Mouse (Mus musculus) kidney, postnatal 0 days (tissue): ENCODE data around the gene Spag9. TPM values are rescaled to one million over a fixed set of nuclear protein-coding genes. Genes with fewer than 3 reads are reported as not detected.

Experiments
- ATAC-seq: fragments of 200-750 bp; cut with Nextera tagmentation; replicated peaks from 2 replicates; pipeline ENCODE4 v1.8.0; 2017; ENCODE audit warnings: low read depth, moderate number of reproducible peaks, moderate TSS enrichment, moderate library complexity; ENCODE audit not compliant: low FRiP score
- DNase-seq: peaks from one replicate; pipeline ENCODE4 v3.0.0-alpha.2; 2016; ENCODE audit warnings: low spot score
- H3K27ac ChIP-seq: fragments of 300-500 bp; sonication (generic); 2 replicates; pipeline ENCODE4 v1.5.1; 2014; ENCODE audit warnings: mild to moderate bottlenecking
- H3K27me3 ChIP-seq: fragments of 300-500 bp; sonication (generic); 2 replicates; pipeline ENCODE4 v1.6.1; 2014; ENCODE audit warnings: low read length, mixed read lengths; ENCODE audit not compliant: insufficient read depth
- H3K36me3 ChIP-seq: fragments of 300-500 bp; sonication (generic); 2 replicates; pipeline ENCODE4 v1.6.1; 2014; ENCODE audit warnings: low read length, mixed read lengths; ENCODE audit not compliant: insufficient read depth
- H3K4me1 ChIP-seq: fragments of 300-500 bp; sonication (generic); replicated peaks from 2 replicates; pipeline ENCODE4 v1.6.1; 2014; ENCODE audit warnings: antibody characterized with exemption, low read length, mixed read lengths; ENCODE audit not compliant: insufficient read depth
- H3K4me2 ChIP-seq: fragments of 300-500 bp; sonication (generic); 2 replicates; pipeline ENCODE4 v1.6.1; 2014; ENCODE audit warnings: mild to moderate bottlenecking, low read length, moderate library complexity, mixed read lengths
- H3K4me3 ChIP-seq: fragments of 300-500 bp; sonication (generic); replicated peaks from 2 replicates; pipeline ENCODE4 v1.5.1; 2014; ENCODE audit warnings: low read depth, low read length
- H3K9ac ChIP-seq: fragments of 300-500 bp; sonication (generic); 2 replicates; pipeline ENCODE4 v1.6.1; 2014; ENCODE audit warnings: low read depth, low read length
- H3K9me3 ChIP-seq: fragments of 300-500 bp; sonication (generic); replicated peaks from 2 replicates; pipeline ENCODE4 v1.6.1; 2016; ENCODE audit warnings: low read length, inconsistent platforms, mixed read lengths
- CTCF ChIP-seq: IDR thresholded peaks from 2 replicates; pipeline ENCODE4 v1.5.1; 2016; ENCODE audit warnings: antibody characterized with exemption, low read depth, mild to moderate bottlenecking, moderate library complexity
- WGBS: fragments of 180-500 bp; shearing (Covaris S2); extraction: QIAGEN DNeasy Blood & Tissue Kit; methylation state at CpG from one replicate; pipeline ENCODE4 v1.1.7; 2014; 5-methylcytosine and 5-hydroxymethylcytosine counted together
- polyA plus RNA-seq: library from polyadenylated mRNA; unstranded; fragments of >200 nt; fragmentation: Nextera tagmentation; extraction: Ambion mirVana; gene quantifications from 2 replicates; pipeline ENCODE4 v1.2.1, GENCODE M21; 2015

Spag9 gene
- polyA plus RNA-seq, 1 experiment from 2014 or later, result 59.8 TPM

DNA sequence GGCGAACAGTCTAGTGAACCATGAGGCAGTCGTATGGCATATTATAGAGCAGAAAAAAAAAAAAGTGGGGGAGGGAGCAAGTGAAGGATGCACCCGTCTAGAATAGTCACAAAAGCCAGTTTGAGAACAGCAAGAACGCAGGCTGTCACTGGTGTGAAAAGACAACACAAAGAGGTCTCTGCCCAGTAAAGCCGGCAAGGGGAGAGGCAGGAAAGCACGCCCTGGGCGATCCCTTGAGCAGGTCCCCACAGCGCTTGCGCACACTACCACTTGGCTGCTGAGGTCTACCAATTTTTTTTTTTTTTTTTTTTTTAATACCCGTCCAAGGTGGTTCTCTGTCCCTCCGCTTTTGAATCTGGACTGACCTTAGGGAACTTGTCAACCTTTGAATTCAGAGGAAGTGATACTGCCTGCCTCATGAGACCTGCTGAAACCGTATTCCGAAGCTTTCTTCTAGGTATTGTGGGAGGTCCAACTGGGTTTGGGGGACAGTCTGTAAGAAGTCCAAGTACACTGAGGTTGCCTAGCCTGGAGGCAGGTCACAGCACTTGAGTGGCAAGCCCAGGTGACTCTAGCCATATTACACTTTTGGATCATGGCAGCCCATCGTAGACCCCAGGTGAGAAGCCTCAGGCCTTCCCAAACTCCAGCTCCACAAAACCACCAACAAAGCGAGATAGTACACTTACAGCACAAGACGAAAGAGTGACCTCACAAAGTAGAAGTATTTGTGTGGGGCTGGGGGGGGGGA, 153.8 kb downstream of the Spag9 start:
- H3K4me1 ChIP-seq, result no peaks in the 10 kb centered on the region
- no peak for TF ChIP-seq CTCF
- ATAC-seq (no peak), DNase-seq (no peak)
- WGBS, result 32% methylated on average over 16 of the region's 16 CpGs
- no peaks in the 10 kb centered on the region for H3K27me3 ChIP-seq
- no peaks in the 10 kb centered on the region for H3K36me3 ChIP-seq
- H3K9me3 ChIP-seq, result no peaks in the 10 kb centered on the region
- peak overlapping the region; percentile 40; the same call in 1 of the 2 replicates for H3K4me3 ChIP-seq
- H3K4me2 ChIP-seq, result peak overlapping the region; percentile 72
- peak overlapping the region; percentile 53; the same call in 1 of the 2 replicates for H3K9ac ChIP-seq
- no peak overlapping the region for H3K27ac ChIP-seq

DNA sequence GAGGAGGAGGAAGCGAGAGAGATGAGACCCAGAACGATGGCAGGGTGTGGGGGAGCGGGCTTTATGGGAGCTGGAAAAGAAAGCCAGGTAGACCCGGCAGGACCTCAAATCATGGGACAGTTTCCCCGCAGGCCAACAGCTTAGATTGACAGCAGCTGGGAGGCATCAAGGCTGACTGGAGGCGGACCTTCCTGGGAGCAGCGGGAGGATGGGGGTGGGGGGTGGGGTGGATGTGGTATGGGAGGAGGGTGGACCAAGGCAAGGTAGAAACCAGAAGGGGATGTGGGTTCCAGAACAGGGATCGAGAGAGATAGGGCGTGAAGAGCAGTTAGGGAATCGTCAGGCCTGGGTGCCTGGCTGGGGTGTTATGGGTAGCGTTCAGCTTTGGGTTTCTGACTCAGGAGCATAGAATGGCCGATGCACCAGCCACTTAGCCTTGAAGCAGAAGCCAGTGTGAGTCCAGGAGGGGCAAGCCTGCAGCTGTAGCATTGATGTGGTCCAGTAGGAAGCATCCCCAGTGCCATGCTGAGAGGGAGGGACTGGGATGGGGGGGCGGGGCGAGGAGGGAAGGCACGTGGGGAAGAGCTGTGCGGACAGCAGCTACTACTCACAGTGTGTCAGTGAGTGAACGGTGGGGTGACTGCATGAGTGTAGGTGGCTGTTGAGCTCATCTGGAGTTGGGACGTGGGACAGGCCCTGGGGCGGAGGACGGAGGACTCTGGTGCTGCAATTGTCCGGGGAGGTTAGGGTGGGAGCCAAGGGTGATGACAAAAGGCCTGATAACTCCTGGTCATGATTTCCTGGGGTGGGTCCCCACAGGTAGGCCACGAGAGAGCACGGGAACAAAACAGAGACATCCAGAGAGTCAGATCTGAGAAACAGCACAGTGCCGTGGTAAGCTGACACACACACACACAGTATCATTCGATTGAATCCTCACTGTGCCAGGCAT, 154.9 kb downstream of the Spag9 start:
- Histone ChIP-seq H3K9me3 (no peaks in the 10 kb centered on the region), H3K36me3 (no peaks in the 10 kb centered on the region), H3K4me2 (no peak overlapping the region), H3K27ac (no peak overlapping the region), H3K4me1 (no peaks in the 10 kb centered on the region), H3K9ac (no peak overlapping the region), H3K4me3 (no peak overlapping the region), H3K27me3 (no peaks in the 10 kb centered on the region)
- 40% methylated on average over 25 of the region's 25 CpGs for WGBS
- ATAC-seq (peak; percentile 26), DNase-seq (no peak)
- no peak for TF ChIP-seq CTCF

DNA sequence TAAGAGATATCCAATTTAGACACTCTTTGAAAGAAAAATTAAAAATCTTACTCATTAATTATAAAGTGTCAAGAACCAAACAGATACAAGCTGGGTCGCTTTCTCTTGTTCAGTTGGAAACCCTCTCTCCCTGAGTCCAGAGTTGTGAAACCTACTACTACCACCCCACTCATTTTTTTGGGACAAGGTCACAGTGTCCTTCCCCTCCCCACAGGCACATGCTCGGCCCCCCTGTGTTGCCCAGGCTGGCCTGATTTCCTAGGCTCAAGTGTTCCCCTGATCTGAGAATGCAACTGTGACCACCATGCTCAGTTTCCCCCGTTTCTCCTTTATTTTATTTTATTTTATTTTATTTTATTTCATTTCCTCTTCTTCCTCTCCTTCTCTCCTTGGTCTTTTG, 158.3 kb downstream of the Spag9 start:
- no peak overlapping the region for H3K4me3 ChIP-seq
- 91% methylated on average over 3 of the region's 3 CpGs for WGBS
- no peaks in the 10 kb centered on the region for H3K36me3 ChIP-seq
- no peak overlapping the region for H3K4me2 ChIP-seq
- ATAC-seq, result no peak
- H3K9me3 ChIP-seq, result no peaks in the 10 kb centered on the region
- H3K27ac ChIP-seq, result no peak overlapping the region
- no peak for TF ChIP-seq CTCF
- H3K9ac ChIP-seq, result no peak overlapping the region
- 0 out of 2 replicates have a peak, but pooled peaks cover 4% of the 10 kb centered on the region for H3K4me1 ChIP-seq
- H3K27me3 ChIP-seq, result no peaks in the 10 kb centered on the region
- no peak for DNase-seq

DNA sequence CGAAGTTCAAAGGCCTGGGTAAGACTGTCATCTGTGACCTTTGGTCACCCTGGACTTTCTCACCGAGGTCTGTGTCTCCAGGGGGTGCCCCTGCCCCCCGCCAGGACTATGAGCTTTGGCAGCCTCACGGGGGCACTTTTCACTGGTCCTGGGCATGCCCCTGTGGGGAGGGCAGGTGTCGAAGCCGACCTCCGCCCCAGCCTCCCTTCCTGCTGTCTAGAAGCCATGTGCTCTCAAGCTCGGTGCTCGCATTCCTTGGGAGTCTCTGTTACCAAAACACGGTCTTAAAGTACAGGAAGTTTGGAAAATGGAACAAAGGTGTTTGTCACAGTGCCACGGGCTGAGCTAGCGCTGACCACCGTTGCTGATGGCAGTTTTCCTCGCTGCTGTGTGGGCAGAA, 162.6 kb downstream of the Spag9 start:
- peak; percentile 52 for ATAC-seq
- Histone ChIP-seq H3K4me1 (peaks cover 15% of the 10 kb centered on the region), H3K36me3 (no peaks in the 10 kb centered on the region), H3K9ac (no peak overlapping the region), H3K4me3 (no peak overlapping the region), H3K4me2 (no peak overlapping the region), H3K27me3 (no peaks in the 10 kb centered on the region), H3K9me3 (no peaks in the 10 kb centered on the region), H3K27ac (peak overlapping the region; percentile 78)
- TF ChIP-seq CTCF, result 0 out of 2 replicates have a peak, but pooled peaks have one; percentile 6
- DNase-seq, result no peak
- 27% methylated on average over 14 of the region's 14 CpGs for WGBS

DNA sequence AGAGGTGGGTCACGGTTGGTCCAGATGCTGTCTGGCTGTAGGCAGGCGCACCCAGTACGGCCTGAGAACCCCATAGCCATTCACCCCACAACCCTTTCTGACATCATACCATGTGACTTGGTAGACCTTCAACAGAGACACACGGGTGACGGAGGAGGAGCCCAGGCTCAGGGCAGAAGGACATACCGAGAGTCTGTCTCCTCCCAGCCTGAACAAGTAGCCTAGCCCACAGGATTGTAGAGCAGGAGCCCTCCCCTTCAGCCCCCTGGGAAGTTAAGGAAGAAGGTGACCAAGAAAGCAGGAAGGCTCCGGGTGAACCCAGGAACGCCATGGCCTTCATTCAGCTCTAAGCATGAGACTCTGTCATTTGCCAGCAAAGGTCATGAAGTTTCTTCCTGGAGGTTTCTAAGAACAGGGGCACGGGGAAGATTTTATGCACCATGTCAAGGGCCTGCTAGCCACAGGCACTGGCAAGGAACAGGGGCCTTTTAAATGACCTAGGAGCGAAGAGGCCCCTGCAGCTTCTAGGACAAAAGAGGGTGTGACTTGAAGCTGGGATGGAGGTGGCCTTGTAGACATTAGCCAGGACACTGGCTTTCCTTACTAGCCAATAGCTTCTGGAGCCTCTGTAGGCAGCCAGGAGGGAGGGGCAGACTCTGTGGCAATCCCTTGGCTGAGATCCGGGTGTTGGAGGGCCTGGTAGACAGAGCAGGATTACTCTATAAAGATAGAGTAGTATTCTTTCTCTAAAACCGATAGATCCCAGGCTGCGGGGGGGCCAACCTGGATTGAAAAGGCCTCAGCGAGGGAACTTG, 163.4 kb downstream of the Spag9 start:
- WGBS, result 61% methylated on average over 14 of the region's 14 CpGs
- H3K9ac ChIP-seq, result 0 out of 2 replicates have a peak overlapping the region, but pooled peaks have one; percentile 8
- no peaks in the 10 kb centered on the region for H3K27me3 ChIP-seq
- peaks cover 15% of the 10 kb centered on the region for H3K4me1 ChIP-seq
- H3K4me3 ChIP-seq, result no peak overlapping the region
- DNase-seq (no peak), ATAC-seq (peak; percentile 53)
- peak overlapping the region; percentile 78 for H3K27ac ChIP-seq
- TF ChIP-seq CTCF, result no peak
- no peaks in the 10 kb centered on the region for H3K36me3 ChIP-seq
- no peak overlapping the region for H3K4me2 ChIP-seq
- H3K9me3 ChIP-seq, result no peaks in the 10 kb centered on the region
